Mouse (Mus musculus): ENCODE measurements at regions not wholly inside any gene's neighbourhood (a gene's known extent, or its start where the extent isn't known, plus 50 kb on each side); places are given as distances from the start of the nearest gene placed in this dataset.
A peak's percentile ranks its signal among the peaks of the same experiment; 100 is the strongest.

DNA sequence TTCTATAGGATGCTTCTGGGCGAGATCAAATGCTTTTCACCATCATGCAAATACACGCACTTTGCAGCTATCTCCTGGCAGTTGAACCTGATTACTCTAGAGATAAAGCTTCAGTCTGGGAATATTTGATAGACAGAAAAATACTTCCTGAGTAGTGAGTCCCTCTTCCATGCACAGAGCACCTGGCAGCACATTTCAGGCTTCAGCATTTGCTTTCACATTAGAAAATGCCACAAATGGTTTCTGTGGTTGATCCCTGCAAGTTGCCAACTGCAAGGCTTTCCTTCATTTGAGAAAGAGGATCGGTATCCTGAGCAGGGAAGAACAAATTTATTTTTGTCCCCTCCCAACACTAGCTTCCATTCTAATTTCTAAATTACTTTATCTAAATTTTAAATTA, 155.5 kb upstream of the Negr1 start:
- Histone ChIP-seq H3K9ac (no peak overlapping the region), H3K36me3 (no peaks in the 10 kb centered on the region), H3K27me3 (no peaks in the 10 kb centered on the region), H3K27ac (no peak overlapping the region), H3K4me3 (no peak overlapping the region), H3K4me1 (no peaks in the 10 kb centered on the region), H3K9me3 (no peaks in the 10 kb centered on the region), H3K4me2 (replicated peaks) (no peak overlapping the region)
- ATAC-seq (ENCODE audit: low FRiP score, low read depth): no peak
- 86% methylated on average over 3 of the region's 3 CpGs for WGBS

DNA sequence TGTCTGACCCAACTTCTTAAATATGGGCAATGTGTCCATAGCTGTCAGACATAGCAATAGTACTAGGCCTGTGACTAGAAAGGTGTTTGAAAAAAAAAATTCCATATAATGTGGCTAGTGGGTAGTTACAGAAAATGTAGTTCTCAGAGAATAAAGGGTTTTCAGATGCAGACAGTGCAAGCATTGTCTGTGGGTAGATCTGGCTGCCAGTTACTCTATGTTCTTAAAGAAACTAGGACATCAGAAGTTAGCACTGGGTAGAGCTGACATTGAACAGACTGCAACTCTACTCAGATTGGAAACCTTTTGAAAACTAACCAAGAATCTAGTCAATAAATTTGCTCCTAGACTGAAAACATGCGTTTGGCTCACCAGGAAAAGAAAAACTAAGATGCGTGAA, 154.5 kb upstream of the Negr1 start:
- H3K4me3 ChIP-seq: no peak overlapping the region
- no peaks in the 10 kb centered on the region for H3K9me3 ChIP-seq
- H3K27me3 ChIP-seq: no peaks in the 10 kb centered on the region
- no peak overlapping the region for H3K9ac ChIP-seq
- WGBS: 86% methylated on average over 2 of the region's 2 CpGs
- no peaks in the 10 kb centered on the region for H3K4me1 ChIP-seq
- ATAC-seq (ENCODE audit: low FRiP score, low read depth): no peak
- H3K27ac ChIP-seq: no peak overlapping the region
- no peak overlapping the region for H3K4me2 ChIP-seq (replicated peaks)
- no peaks in the 10 kb centered on the region for H3K36me3 ChIP-seq

DNA sequence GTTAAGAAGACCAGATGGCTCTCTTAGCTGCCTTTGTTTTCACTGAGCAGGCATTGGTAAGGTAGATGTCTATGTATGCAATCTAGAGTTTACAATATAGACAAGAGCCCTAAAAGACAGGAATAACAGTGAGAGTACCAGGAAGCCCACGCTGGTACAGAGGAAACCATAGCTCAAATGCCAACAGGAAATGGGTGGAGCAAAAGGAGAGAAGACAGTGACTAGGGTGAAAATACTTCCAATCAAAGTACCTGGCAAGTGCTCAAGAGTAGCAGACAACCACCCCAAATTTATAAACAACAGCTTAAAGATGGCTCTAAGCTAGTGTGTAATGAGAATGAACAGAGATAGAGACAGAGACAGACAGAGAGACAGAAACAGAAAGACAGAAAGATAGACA, 151.5 kb upstream of the Negr1 start:
- Histone ChIP-seq H3K4me1 (no peaks in the 10 kb centered on the region), H3K4me2 (replicated peaks) (no peak overlapping the region), H3K27me3 (no peaks in the 10 kb centered on the region), H3K9me3 (no peaks in the 10 kb centered on the region), H3K4me3 (no peak overlapping the region), H3K36me3 (no peaks in the 10 kb centered on the region), H3K27ac (no peak overlapping the region), H3K9ac (no peak overlapping the region)
- no peak for ATAC-seq (ENCODE audit: low FRiP score, low read depth)
- 46% methylated on average over 1 of the region's 1 CpGs for WGBS

DNA sequence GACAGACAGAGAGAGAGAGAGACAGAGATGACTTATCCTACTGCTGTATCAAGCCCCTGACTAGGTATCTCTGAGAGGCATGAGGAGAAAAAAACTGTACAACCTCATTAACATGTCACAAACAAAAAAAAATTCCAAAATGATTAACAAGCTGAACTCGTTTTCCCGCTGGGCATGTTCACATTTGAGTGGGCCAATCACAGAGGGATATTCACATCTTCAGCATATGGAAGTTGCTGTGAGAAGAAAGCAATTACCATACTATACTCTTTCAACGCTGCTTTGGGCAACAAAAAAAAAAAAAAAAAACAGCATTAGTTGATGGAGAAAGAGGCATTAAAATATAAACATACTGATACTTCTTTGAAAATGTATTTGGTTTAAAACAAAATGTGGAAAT, 148.8 kb upstream of the Negr1 start:
- Histone ChIP-seq H3K9ac (no peak overlapping the region), H3K4me3 (no peak overlapping the region), H3K27me3 (no peaks in the 10 kb centered on the region), H3K36me3 (no peaks in the 10 kb centered on the region), H3K4me2 (replicated peaks) (no peak overlapping the region), H3K4me1 (no peaks in the 10 kb centered on the region), H3K9me3 (no peaks in the 10 kb centered on the region), H3K27ac (no peak overlapping the region)
- 66% methylated on average over 3 of the region's 3 CpGs for WGBS
- ATAC-seq (ENCODE audit: low FRiP score, low read depth): no peak

DNA sequence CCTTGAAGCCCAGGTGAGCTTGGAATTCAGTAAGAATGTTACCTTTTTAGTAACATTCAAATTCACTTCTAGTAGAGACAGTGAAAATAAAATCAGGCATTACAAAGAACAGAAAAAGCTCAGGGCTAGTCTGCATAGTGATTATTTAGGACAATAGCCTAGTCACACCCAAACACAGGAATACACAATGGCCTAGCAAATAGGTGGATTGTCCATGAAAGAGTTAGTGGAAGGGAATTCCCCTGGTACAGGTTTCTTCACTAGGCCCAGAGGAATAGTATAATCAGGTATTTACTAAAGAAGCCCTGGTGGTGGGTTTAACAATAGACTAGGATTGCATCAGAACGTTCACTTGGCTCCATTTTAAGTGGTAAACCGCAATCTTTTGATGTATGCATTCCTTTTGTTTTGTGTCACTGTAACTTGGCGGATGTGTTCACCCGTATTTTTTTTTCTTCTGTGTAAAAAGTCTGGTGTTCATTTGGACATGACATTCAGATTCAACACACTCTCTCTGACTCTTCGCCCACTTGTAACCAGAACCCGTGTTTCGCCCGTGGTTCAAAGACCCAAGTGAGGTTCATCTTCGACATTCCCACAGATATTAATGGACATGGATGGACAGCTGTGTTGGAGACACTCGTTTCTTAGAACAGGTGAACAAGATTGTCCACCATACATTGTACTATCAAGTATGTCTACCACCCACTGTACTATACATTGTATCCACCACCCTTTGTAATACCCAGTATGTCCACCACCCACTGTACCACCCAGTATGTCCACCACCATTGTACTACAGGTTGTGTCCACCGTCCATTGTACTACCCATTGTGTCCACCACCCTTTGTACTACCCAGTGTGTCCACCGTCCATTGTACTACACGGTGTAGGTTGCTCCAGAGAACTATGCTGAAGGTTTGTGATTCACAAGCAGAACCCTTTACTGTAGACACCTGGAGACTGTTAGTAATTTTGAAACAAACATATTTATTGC, 146.9 kb upstream of the Negr1 start:
- no peaks in the 10 kb centered on the region for H3K4me1 ChIP-seq
- H3K27ac ChIP-seq: no peak overlapping the region
- H3K9ac ChIP-seq: no peak overlapping the region
- H3K4me3 ChIP-seq: no peak overlapping the region
- peak; percentile 36; the same call in 1 of the 2 replicates for ATAC-seq (ENCODE audit: low FRiP score, low read depth)
- 90% methylated on average over 13 of the region's 13 CpGs for WGBS
- no peaks in the 10 kb centered on the region for H3K27me3 ChIP-seq
- H3K36me3 ChIP-seq: no peaks in the 10 kb centered on the region
- H3K4me2 ChIP-seq (replicated peaks): no peak overlapping the region
- no peaks in the 10 kb centered on the region for H3K9me3 ChIP-seq

DNA sequence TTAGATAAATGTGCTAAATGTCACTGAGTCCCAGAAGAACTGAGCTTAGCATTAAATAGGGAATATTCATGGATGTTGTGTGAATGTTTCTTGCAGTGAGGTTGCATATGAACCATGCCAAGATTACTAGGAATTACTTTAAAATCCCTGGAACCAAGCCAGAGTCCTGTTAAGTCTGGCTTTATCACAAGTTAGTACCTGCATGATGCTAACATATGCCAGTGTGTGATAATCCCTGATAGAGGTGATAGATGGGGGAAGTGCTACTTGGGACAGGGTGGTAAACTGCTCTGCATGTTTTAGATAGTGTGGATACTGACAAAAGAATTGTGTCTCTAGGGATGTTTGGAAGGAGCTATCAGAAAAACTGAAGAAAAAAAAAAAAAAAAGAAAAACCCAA, 143.5 kb upstream of the Negr1 start:
- no peak overlapping the region for H3K4me3 ChIP-seq
- H3K27ac ChIP-seq: no peak overlapping the region
- no peak overlapping the region for H3K4me2 ChIP-seq (replicated peaks)
- no peaks in the 10 kb centered on the region for H3K9me3 ChIP-seq
- no peak overlapping the region for H3K9ac ChIP-seq
- no peaks in the 10 kb centered on the region for H3K36me3 ChIP-seq
- H3K4me1 ChIP-seq: no peaks in the 10 kb centered on the region
- H3K27me3 ChIP-seq: no peaks in the 10 kb centered on the region
- ATAC-seq (ENCODE audit: low FRiP score, low read depth): no peak

DNA sequence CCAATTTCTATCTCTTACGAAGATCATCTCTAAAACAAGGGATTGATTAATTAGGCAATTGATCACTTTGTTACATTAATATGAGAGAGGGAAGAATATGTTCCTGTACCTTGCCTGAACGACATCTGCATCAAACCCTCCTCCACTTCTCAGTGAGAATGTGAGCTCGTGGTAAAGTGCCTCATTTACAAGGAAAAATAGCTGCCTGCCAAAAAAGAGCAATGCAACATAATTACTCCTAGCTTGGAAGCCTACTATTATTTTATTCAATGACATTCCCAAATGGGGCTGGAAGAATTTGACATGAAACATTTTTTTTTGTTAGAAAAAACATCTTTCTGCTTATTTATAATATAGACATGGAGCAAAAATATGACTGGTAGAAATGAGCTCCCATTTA, 138.5 kb upstream of the Negr1 start:
- H3K27me3 ChIP-seq: no peaks in the 10 kb centered on the region
- ATAC-seq (ENCODE audit: low FRiP score, low read depth): no peak
- H3K9me3 ChIP-seq: no peaks in the 10 kb centered on the region
- no peak overlapping the region for H3K9ac ChIP-seq
- H3K27ac ChIP-seq: no peak overlapping the region
- H3K4me3 ChIP-seq: no peak overlapping the region
- WGBS: 65% methylated on average over 3 of the region's 3 CpGs
- H3K36me3 ChIP-seq: no peaks in the 10 kb centered on the region
- H3K4me1 ChIP-seq: no peaks in the 10 kb centered on the region
- H3K4me2 ChIP-seq (replicated peaks): no peak overlapping the region

DNA sequence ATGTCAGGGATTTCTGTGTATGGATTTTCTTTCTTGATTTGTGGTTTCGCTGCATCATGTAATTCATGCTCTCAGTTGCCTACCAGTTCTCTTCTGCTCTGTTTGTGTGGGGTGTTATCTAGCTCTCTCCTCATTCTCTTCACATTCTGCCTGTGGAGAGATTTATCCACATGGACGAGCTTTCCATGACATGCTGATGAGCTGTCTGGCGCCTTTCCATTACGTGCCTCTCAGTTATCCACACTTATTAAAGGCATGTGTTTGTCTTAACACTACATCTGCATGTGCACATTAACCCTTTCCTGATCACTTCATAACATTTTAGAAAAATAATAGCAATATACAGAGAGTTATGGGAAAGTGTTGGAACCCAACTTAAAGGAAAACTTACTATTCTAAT, 106.6 kb upstream of the Negr1 start:
- no peak overlapping the region for H3K4me3 ChIP-seq
- ATAC-seq (ENCODE audit: low FRiP score, low read depth): no peak
- H3K27me3 ChIP-seq: no peaks in the 10 kb centered on the region
- H3K9ac ChIP-seq: no peak overlapping the region
- H3K27ac ChIP-seq: no peak overlapping the region
- H3K4me2 ChIP-seq (replicated peaks): no peak overlapping the region
- H3K4me1 ChIP-seq: no peaks in the 10 kb centered on the region; the same call in 1 of the 2 replicates
- 60% methylated on average over 4 of the region's 4 CpGs for WGBS
- no peaks in the 10 kb centered on the region for H3K9me3 ChIP-seq
- no peaks in the 10 kb centered on the region for H3K36me3 ChIP-seq

DNA sequence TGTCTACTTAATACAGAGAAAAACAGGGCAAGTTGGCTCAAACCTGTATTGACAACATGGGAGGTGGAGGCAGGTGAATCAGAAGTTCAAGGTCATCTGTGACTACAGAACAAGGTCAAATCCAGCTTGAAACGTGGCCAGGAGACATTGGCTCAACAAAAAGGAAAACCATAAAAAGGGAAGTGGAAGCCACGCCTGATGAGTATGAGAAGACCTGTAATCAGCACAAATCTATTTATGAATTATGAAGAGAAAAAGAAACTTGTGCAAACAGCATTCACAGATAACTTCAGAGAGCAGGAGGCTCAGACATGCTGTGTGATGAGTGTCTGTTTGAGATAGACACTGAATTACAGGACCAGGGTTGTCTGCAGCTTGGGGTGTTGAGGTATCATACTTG, 98.3 kb upstream of the Negr1 start:
- Histone ChIP-seq H3K27ac (no peak overlapping the region), H3K9ac (no peak overlapping the region), H3K4me1 (no peaks in the 10 kb centered on the region; the same call in 1 of the 2 replicates), H3K27me3 (no peaks in the 10 kb centered on the region), H3K9me3 (no peaks in the 10 kb centered on the region), H3K4me2 (replicated peaks) (no peak overlapping the region), H3K36me3 (no peaks in the 10 kb centered on the region), H3K4me3 (no peak overlapping the region)
- no peak for ATAC-seq (ENCODE audit: low FRiP score, low read depth)
- WGBS: 69% methylated on average over 2 of the region's 2 CpGs

DNA sequence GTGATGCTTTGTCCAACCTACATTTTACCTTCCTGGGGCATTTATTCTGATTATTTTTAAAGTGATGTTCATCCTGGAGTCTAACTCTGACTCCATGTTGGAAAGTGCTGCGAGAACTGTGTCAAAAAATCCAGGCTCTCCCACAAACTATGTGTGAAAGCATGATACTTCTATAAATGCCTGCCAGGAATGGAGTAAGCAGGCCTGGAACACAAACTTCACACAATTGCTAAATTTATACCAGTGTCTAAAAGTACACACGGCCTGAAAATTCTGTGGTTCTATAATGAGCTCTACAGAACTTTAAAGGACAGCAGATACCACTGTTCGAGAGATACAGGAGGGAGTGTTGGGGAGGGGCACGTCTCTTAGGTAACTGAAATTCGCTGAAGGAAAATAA, 96.0 kb upstream of the Negr1 start:
- Histone ChIP-seq H3K9me3 (no peaks in the 10 kb centered on the region), H3K4me3 (no peak overlapping the region), H3K4me1 (no peaks in the 10 kb centered on the region), H3K9ac (no peak overlapping the region), H3K27ac (no peak overlapping the region), H3K4me2 (replicated peaks) (no peak overlapping the region), H3K36me3 (no peaks in the 10 kb centered on the region), H3K27me3 (no peaks in the 10 kb centered on the region)
- ATAC-seq (ENCODE audit: low FRiP score, low read depth): no peak
- WGBS: 76% methylated on average over 5 of the region's 5 CpGs

DNA sequence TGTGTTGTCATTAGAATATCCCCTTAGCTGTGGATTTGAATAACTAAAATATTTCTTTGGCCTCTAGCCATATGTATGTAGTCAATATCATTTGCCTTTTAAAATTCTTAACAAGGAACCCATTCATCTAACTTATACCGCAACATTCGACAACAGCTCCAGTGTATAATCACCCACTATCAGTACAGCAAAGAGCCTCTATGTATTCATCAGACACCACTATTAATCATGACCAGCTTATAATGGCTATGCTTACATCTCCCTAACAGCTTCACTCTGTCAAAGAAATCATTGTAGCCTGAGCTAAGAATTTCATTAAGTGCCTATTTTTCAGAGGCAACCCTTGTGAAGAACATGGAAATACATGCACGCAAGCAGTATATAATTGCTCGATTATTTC, 88.9 kb upstream of the Negr1 start:
- no peaks in the 10 kb centered on the region for H3K27me3 ChIP-seq
- H3K27ac ChIP-seq: no peak overlapping the region
- no peak for ATAC-seq (ENCODE audit: low FRiP score, low read depth)
- H3K9ac ChIP-seq: no peak overlapping the region
- no peak overlapping the region for H3K4me3 ChIP-seq
- no peaks in the 10 kb centered on the region for H3K4me1 ChIP-seq
- no peaks in the 10 kb centered on the region for H3K9me3 ChIP-seq
- no peak overlapping the region for H3K4me2 ChIP-seq (replicated peaks)
- no peaks in the 10 kb centered on the region for H3K36me3 ChIP-seq
- 85% methylated on average over 4 of the region's 4 CpGs for WGBS
